Mouse (Mus musculus): ENCODE data around the gene Fndc3a.

Fndc3a gene

DNA sequence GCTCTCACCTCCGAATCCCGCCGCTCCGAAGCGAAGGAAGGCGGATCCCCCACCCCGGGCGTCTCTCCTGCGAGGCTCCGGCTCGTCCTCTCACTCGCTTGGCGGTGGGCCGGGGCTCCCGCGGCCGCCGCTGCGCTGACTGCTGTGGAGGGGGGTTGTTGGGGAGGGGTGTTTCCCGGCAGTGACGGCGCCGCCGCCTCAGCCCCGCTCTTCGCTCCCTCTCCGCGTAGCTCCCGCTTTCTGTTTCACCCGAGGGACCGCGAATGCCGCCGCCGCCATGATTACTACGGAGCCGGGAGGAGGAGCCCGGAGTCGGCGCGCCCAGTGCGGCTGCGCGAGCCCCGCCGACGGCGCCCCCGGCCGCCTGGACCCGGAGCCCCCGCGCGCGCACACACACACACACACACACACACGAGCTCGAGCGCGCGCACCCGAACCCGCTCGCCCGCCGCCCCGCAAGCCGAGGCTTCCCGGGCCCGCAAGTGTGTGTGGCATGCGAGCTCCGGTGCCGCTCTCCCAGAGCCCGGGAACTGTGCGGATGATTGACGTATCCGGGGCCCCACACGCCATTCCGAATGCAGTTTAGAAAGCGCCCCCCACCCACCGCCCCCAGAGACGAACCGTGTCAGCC is at the start of gene Fndc3a:
Fndc3a (minus strand) TSS at position 294 of the 631 bp plus-strand sequence.
- DNase-seq (ENCODE audit: low spot score): peak; percentile 86

DNA sequence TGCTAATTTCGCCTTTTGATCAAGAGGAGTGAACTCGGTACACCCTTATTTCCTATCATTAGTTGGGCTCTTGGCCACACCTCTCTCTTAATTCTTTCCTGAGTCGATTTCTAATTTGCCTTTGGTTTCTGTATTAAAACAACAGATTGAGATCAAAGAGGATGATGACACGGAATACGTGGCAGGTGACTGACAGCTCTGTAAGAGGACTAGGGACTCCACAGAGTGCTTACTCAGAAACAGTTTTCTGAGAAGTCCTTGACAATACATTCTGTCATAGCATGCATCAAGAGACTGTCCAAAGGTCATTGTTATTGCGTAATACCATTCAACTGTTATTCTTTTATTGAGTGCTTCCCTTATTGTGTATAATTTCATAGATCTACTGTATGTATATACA is 43.1 kb upstream of the Fndc3a start:
- DNase-seq (ENCODE audit: low spot score): no peak

DNA sequence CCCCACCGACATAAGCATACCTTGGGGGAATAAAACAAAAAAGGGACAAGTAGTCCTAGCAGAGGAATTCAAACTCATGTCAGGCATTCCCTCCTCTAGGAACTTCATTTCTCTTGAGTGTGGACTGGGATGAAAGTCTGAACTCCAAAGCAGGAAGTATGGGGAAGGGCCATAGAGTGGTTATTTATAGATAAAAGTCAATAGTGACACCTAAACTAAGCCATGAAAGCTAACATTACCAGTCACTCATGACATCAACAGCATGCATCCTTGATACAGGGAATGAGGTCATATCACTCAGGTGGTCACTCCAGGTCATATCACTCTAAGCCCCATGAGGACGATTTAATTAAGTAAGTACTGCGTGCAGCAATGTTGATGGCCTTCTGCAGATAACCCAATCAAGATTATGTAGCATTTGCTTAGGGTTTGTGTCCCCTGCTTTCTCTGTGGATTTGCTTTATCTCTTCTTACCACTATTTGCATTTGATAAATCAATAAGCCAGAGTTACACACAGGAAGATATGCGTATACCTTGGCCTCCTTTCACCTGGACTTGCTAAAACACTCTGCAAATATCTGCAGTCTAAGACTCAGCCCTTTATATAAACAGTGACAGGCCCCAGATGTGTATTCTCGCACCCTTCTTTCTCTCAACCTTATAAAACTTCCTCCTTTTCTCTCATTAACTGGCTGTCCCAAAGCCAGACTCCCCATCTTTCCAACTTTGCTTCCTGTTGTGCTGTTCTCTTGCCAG is 40.8 kb upstream of the Fndc3a start:
- DNase-seq (ENCODE audit: low spot score): no peak

DNA sequence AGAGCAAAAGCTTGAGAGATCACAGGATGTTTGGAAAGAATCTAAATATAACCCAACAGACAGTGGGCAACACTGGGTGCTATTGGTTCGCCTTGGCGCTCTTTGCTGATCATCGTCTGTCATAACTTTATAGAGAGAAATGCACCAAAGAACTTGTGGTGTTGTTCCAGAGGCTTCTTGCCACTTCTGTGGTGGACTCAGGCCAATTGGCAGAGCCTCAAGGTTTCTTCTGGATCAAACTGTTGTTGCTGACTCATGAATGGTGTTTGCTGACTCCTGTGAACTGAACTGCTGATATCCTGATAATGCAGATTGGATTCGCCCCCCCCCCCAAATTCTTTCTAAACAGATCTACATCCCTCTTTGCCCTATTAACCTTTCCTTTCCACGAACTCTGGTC is 38.5 kb upstream of the Fndc3a start:
- no peak for DNase-seq (ENCODE audit: low spot score)

DNA sequence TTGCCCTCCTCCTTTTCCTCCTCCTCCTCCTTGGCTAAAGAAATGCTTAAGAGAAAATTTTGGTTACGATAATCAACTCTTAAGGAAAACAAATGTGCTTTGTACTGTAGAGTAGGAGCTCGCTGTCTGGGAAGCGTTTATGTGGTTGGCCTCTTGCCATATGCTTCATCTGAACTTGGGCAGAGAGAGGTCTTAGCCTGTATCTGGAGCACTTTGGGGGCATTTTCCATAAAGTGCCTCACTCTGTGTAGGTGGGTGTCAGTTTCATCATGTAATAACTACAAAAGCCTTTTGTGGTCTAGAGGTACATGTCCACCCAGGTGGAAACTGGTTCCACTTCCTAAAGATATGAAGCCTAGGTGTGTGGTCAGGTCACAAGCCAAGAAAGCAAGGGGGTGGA is 31.9 kb upstream of the Fndc3a start:
- no peak for DNase-seq (ENCODE audit: low spot score)

DNA sequence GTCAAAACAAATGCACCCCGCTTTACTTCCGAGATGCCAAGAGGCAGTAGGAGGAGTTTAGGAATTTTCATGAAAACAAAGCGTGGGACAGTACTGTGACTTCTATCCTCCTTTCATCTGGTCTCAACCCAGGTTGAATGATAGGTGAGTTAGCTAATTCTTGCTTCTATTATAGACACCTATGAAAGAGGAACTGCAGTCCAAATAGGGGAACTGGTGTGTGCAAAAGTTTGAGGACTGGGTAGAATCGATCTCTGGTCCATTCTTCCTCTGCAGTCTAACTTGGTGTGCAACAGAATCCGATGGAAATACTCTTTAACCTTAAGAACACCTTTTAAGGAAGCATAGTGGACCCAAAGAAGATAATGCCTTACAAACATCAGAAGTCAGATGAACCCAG is 30.5 kb upstream of the Fndc3a start:
- no peak for DNase-seq (ENCODE audit: low spot score)

DNA sequence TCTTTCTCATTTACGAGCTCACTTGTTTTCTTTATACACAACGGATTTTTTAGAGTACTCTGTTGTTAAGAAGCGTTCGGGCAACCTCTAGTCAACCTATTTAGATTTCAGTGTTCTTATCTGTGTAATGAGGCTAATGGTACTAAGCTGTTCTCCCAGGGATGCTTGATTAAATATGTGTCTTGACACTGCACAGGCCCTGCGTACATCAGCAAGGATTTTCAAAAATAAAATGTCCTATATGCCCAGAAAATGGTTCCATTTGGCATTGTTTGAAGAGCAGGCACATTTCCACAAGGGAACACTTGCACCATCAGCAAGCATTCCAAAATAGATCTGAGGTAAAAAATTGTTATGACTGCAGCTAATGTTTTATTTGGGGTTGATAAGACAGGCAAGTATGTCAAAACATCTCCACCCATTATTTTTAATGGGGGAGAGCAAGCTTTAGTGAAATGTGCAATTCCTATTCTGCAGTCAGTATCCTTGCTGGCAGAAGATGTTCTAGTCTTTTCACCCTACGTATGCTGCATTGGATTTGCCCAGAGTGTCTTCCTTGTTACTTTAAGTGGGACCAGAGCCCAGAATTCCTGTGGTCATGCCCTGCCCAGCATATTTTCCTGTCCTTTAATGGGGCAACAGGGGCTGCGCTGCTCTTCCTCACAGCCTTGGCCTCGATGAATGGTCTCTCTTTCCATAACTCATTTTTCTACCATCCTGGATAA is 29.8 kb upstream of the Fndc3a start:
- DNase-seq (ENCODE audit: low spot score): no peak

DNA sequence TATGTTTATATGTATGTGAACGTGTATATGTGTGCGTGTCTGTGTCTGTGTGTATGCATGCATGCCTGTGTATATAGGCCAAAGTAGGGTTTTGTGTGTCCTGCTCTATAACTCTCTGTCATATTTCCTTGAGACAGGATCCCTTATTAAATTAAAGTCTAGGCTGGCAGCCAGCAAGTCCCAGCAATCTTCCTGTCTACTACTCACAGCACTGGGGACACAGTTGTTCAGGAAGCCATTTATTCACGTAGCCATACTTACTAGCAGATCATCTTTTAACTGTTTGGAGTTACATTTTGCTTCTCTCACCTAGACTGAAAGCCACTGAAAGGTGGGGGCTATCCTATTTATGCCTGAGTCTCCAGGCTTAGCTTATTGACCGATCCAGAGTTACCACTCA is 29.0 kb upstream of the Fndc3a start:
- no peak for DNase-seq (ENCODE audit: low spot score)

DNA sequence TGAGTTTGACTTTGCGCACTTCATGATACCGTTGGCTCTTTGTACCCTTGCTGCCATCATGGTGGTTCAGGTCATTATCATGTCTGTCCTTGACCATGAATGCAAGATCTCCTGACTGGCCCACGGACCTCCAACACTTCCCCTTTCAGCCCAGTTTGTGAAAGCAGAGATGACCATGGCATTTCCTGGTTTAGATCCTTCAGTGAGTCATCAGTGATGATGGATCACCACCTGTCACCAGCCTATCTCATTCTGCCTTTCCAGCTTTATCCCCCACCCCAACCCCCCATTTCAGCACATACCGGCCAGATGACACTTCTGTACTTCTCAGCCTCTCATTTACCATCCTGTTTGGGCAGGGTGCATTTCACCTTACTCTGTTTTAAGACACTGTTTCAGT is 28.4 kb upstream of the Fndc3a start:
- DNase-seq (ENCODE audit: low spot score): no peak

DNA sequence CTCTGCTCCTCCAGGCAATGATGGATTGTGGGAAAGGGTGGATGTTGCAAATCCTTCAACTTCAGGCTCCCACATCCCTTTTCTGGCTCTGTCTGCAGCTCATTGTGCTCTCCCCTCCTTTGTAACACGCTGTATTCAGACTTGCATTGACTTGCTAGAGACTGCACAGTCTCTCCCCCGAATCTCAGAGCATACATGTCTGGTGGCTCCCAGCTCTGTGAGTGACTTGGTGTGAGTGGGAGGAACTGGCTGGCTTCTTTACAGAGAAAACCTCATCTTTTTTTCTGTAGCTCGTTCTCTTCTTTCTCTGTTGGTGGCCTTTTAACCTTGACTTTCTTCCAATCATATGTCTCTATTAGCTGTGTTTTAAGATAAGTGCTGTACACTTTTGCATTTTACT is 16.1 kb upstream of the Fndc3a start:
- no peak for DNase-seq (ENCODE audit: low spot score)

DNA sequence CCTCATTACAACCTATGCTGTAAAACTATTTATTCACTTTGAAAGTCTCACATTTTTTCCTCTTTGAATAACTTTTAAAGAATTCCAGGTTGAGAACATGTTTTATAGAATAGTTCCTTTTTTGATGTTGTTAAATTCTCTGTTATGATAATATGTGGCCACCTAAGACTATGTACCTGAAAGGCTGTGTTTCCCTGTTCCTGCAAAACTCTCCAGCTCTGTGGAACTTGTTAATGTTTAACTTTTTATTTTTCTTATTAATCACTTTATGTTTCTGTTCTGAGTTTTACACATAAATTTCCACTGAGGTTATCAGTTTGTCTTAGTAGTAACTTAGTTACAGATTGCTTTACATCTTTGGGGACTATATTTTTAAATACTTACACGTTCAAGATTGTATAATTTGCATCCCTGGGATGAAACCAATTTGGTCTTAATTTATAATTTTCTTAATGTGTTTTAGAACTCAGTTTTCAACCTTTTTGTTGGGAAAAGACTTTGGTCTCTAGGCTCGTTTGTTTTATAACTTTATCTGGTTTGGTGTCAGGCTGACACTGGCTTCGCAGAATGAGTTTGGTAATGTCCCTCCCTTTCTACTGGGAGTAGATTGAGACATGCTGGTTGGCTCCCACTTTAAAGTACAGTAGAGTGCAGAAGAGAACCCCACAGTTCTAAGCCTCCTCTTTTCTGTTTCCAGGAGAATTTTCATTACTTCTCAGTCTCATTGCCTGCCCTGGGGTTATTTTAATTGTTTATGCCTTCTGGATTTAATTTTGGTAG is 12.7 kb upstream of the Fndc3a start:
- DNase-seq (ENCODE audit: low spot score): no peak

DNA sequence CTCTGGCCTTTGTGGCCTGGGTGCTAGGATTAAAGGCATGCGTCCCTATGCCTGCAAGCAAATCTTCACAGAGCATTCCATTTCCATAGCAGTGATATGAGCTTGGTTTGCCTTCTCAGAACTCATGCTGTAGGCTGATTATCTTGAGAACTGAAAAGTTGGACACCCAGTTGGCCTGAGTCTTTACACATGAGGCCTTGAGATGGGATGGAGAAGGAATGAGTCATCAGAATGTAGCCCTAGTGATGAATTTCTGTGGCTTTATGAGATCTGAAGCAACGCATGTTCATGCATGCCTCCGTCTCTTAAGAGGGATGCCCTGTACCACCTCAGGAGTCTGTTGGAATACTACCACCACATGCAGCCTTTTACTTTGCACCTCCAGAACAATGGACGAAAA is 6.4 kb upstream of the Fndc3a start:
- no peak for DNase-seq (ENCODE audit: low spot score)

DNA sequence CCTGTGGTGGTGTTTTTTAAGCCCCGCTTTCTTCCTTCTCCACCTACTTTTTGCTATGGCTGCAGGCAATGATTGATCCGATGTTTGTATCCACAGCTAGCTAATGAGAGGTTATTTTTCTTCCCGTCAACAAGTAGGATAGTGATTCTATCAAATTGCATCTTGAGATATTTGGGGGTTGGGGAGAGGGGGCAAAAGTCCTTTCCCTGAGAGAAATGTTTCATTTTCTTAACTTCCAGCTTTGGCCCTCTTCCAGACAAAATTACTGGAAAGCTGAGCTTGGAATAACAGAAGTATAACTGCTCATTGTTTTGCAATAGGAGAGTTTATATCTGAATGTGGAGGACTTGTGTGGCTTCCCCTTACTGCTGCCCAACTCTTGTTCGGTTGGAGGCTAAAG is 1.3 kb upstream of the Fndc3a start:
- DNase-seq (ENCODE audit: low spot score): no peak

DNA sequence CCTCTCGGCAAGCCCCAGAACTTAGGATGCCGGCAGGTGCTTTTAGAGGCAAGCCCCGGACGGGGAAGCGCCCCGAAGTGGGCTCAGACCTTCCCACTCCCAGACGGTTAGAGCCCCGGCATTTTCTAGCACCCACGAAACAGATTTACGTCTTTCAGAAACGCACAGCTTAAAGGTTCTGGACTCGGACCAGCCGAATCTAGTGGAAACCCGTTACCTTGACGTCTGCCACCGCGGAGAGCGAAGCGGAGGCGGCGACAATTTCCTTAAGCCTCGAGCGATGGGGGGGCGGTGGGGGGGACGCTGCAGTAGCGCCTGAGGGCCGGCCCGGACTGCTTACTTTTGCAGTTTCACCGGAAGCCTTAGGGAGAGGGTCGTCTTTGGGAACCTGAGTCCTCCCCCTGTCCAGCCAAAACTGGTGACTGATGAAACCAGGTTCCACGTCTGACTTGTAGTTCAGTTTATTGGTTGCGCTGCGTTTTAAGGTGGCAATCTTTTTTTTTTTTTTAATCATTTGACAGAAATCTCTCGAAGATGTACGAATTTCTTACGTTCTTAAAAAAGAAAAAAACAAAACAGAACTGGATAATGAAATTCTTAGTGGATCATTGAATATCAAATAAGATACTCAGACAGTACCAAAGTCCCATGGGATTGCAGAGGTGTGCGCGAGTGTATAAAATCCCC is 681 bp upstream of the Fndc3a start:
- DNase-seq (ENCODE audit: low spot score): peak; percentile 52

DNA sequence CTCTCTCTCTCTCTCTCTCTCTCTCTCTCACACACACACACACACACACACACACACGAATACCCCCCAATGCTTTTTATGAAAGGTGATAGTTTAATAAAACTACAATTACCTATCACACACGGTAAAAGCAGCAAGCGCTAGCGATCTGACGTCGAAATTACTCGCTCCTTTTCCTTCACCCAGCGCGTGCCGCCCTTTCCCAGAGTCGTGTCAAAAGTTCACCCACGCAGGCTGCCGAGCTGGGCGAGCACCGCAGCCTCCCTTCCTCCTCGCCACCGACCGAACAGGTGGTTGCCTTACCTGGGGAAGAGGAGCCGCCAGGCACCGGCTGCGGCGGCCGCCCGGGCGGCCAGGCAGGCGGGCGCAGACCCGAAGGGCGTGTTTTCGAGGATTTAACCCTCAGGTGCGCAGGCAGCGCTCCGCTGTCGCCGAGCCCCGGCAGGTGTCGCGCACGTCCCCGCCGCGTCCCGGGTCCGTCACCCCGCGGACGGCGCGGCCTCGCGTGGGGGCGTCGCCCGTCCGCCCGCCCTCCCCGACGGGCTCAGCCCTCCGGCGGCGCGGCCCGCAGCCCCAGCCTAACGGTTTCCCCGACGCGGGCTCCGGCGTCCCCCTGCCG is 603 bp downstream of the Fndc3a start:
- DNase-seq (ENCODE audit: low spot score): peak; percentile 74

DNA sequence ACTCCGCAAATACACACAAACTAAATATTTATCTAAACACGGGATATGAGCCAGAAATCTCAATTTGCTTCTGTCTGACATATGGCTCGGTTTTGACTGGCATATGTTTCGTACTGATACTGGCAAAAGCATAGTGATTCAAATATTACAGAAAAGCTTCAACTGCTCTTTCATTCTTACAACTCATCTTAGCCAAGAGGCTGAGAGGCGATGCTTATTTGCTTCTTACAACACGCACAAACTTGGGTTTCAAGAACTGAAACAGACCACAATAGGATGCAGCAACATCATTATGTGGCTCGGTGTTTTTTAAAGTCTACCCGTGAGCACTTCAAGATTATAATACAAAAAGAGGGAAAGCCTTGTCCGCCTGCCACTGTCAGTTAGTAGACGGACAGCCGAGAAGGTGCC is 1.2 kb downstream of the Fndc3a start:
- DNase-seq (ENCODE audit: low spot score): peak; percentile 8

DNA sequence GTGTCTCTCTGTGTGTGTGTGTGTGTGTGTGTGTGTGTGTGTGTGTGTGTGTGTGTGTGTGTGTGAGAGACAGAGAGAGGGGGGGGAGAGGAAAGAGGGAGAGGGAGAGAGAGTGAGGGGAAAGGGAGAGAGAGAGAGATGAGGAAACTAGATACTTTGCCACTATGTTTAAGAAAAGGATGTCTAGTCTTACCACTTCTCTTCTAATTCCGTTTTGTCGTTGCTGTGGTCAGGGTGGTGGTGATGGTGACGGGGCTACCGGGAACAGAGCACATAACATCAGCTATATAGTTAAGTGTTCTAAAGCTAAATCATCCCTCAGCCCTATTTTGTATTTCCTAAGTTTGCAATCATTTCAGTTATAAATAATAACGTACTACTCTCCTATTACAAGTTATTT is 9.7 kb downstream of the Fndc3a start:
- peak; percentile 17 for DNase-seq (ENCODE audit: low spot score)

DNA sequence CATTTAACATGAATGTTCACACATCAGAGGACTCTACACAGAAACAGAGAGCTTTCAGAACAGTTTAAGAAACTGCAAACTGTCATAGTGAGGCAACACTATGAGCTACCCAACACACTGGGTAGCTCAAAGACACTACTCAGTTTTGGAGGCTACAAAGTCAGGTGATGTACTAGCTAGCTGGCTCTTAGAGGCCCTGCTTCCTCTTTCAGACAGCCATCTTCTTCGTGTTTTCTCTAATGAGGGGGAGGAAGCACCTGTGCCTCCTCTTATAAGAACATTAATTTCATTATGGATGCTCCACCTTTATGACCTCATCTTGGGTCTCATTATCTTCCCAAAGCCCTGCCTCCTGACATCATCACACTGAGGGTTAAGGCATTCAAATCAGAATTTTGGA is 18.4 kb downstream of the Fndc3a start:
- DNase-seq (ENCODE audit: low spot score): no peak

DNA sequence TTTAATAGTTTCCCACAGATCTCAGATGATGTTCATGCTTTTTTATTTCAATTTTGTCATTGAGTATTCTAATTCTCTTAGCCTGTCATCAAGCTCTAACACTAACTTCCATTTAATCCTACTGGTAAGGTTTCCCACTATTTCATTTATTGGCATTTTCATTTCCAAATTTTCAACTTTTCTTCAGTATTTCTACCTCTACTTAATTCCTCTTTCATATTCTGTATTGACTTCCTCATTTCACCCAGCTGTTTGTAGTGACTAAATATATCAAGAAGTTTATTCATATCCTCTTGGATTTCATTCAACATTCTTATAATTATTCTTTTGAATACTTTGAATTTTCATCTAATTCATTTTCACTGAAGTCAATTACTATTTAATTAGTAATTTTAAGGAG is 20.3 kb downstream of the Fndc3a start:
- no peak for DNase-seq (ENCODE audit: low spot score)

DNA sequence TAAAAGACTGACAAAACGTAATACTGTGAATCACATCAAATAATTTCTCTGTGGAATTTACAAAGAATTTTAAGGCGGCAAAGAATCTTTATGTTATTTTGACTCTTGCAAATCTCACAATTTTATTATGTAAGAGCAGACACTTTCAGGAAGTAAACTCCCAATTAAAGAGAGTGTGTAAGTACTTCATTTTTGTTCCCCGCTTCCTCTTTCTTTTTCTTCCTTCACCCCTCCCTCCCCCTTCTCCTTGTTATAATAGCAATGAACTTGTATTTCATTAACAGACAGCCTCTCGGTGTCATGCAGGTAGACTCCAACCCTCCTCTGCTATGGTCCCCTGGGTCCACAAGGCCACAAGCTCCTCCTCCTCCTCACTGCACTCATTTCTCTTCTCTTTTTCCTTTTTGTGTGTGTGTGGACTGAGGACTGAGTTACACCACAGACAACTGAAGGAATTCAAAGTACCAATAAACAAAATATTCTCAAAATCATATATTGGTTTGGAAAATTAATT is 24.9 kb downstream of the Fndc3a start:
- no peak for DNase-seq (ENCODE audit: low spot score)

DNA sequence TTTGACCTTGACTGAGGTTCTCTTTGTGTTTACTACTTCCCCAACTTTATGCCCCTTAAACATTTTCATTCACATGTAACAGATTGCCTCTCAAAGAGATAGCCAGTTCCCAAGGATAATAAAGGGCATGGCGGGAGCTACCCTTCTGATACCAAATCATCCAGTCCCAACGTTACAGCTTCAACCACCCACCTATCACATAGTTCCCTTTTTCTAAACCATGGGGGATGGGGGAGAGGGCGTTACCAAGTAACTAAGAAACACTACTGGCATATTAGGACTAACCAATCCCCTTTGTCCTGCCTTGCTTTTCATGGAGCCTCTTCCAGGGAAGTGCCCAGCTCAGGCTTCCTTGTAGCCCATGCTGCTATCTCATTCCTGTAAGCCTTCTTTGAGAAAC is 32.6 kb downstream of the Fndc3a start:
- no peak for DNase-seq (ENCODE audit: low spot score)

Data from T-cell, adult 2 months (primary cell).